Mouse (Mus musculus): Measurements from ENCODE around the gene Spata13. TPM values are rescaled to one million over a fixed set of nuclear protein-coding genes. Genes with fewer than 3 reads are reported as not detected.

The Spata13 gene
- polyA plus RNA-seq, 1 experiment from 2014 or later = 63.2 TPM

- WGBS = 33% methylated on average over 7 of the region's 7 CpGs
- H3K9me3 ChIP-seq (replicated peaks) = no peaks in the 10 kb centered on the region
- peaks cover 54% of the 10 kb centered on the region for H3K4me1 ChIP-seq
- peaks cover 4% of the 10 kb centered on the region; the same call in 1 of the 2 replicates for H3K36me3 ChIP-seq
- no peak overlapping the region for H3K4me3 ChIP-seq
- ATAC-seq (ENCODE audit: low FRiP score) = no peak
- no peaks in the 10 kb centered on the region for H3K27me3 ChIP-seq
- H3K27ac ChIP-seq = peak overlapping the region; percentile 26
- no peak overlapping the region for H3K9ac ChIP-seq
- peak overlapping the region; percentile 32 for H3K4me2 ChIP-seq (replicated peaks)
These were observed 53.4 kb downstream of the Spata13 start for GRCm38 (mm10) chr14:60687241-60687640.

- ATAC-seq (ENCODE audit: low FRiP score) = peak; percentile 65
- peaks cover 6% of the 10 kb centered on the region; the same call in 1 of the 2 replicates for H3K36me3 ChIP-seq
- H3K27ac ChIP-seq = no peak overlapping the region
- no peaks in the 10 kb centered on the region for H3K9me3 ChIP-seq (replicated peaks)
- peaks cover 53% of the 10 kb centered on the region for H3K4me1 ChIP-seq
- no peak overlapping the region for H3K4me3 ChIP-seq
- 26% methylated on average over 7 of the region's 7 CpGs for WGBS
- H3K27me3 ChIP-seq = no peaks in the 10 kb centered on the region
- no peak overlapping the region for H3K4me2 ChIP-seq (replicated peaks)
- no peak overlapping the region for H3K9ac ChIP-seq
These were observed 54.9 kb downstream of the Spata13 start for GRCm38 (mm10) chr14:60688509-60689205.

- Histone ChIP-seq H3K36me3 (peaks cover 6% of the 10 kb centered on the region; the same call in 1 of the 2 replicates), H3K4me2 (replicated peaks) (no peak overlapping the region), H3K4me3 (no peak overlapping the region), H3K27me3 (no peaks in the 10 kb centered on the region), H3K9me3 (replicated peaks) (no peaks in the 10 kb centered on the region), H3K27ac (no peak overlapping the region), H3K4me1 (peaks cover 55% of the 10 kb centered on the region), H3K9ac (no peak overlapping the region)
- ATAC-seq (ENCODE audit: low FRiP score) = no peak
- WGBS = 74% methylated on average over 5 of the region's 5 CpGs
These were observed 56.0 kb downstream of the Spata13 start for GRCm38 (mm10) chr14:60689768-60690167.

GRCm38 (mm10) chr14:60690631-60691030 is 56.8 kb downstream of the Spata13 start:
- Histone ChIP-seq H3K9me3 (replicated peaks) (no peaks in the 10 kb centered on the region), H3K27ac (no peak overlapping the region), H3K9ac (no peak overlapping the region), H3K36me3 (peaks cover 6% of the 10 kb centered on the region; the same call in 1 of the 2 replicates), H3K4me1 (peaks cover 55% of the 10 kb centered on the region), H3K4me2 (replicated peaks) (no peak overlapping the region), H3K4me3 (no peak overlapping the region), H3K27me3 (no peaks in the 10 kb centered on the region)
- ATAC-seq (ENCODE audit: low FRiP score) = no peak
- WGBS = 24% methylated on average over 7 of the region's 7 CpGs

- Histone ChIP-seq H3K4me3 (no peak overlapping the region), H3K4me1 (peaks cover 41% of the 10 kb centered on the region), H3K36me3 (peaks cover 6% of the 10 kb centered on the region; the same call in 1 of the 2 replicates), H3K4me2 (replicated peaks) (no peak overlapping the region), H3K27ac (no peak overlapping the region; the same call in 1 of the 2 replicates), H3K9me3 (replicated peaks) (no peaks in the 10 kb centered on the region), H3K27me3 (no peaks in the 10 kb centered on the region), H3K9ac (no peak overlapping the region)
- WGBS = 61% methylated on average over 11 of the region's 11 CpGs
- no peak for ATAC-seq (ENCODE audit: low FRiP score)
These were observed 59.3 kb downstream of the Spata13 start for GRCm38 (mm10) chr14:60693122-60693536.

- WGBS = 81% methylated on average over 5 of the region's 5 CpGs
- peaks cover 6% of the 10 kb centered on the region; the same call in 1 of the 2 replicates for H3K36me3 ChIP-seq
- no peak overlapping the region for H3K4me3 ChIP-seq
- peaks cover 36% of the 10 kb centered on the region for H3K4me1 ChIP-seq
- no peak overlapping the region for H3K9ac ChIP-seq
- H3K9me3 ChIP-seq (replicated peaks) = no peaks in the 10 kb centered on the region
- no peak for ATAC-seq (ENCODE audit: low FRiP score)
- H3K4me2 ChIP-seq (replicated peaks) = no peak overlapping the region
- H3K27ac ChIP-seq = no peak overlapping the region
- H3K27me3 ChIP-seq = no peaks in the 10 kb centered on the region
These were observed 59.9 kb downstream of the Spata13 start for GRCm38 (mm10) chr14:60693666-60694065.

- 77% methylated on average over 14 of the region's 14 CpGs for WGBS
- no peaks in the 10 kb centered on the region for H3K27me3 ChIP-seq
- no peak overlapping the region for H3K9ac ChIP-seq
- H3K27ac ChIP-seq = 0 out of 2 replicates have a peak overlapping the region, but pooled peaks have one; percentile 18
- no peaks in the 10 kb centered on the region for H3K9me3 ChIP-seq (replicated peaks)
- H3K4me2 ChIP-seq (replicated peaks) = no peak overlapping the region
- no peak overlapping the region for H3K4me3 ChIP-seq
- peaks cover 35% of the 10 kb centered on the region for H3K4me1 ChIP-seq
- peaks cover 6% of the 10 kb centered on the region; the same call in 1 of the 2 replicates for H3K36me3 ChIP-seq
- ATAC-seq (ENCODE audit: low FRiP score) = no peak
These were observed 60.6 kb downstream of the Spata13 start for GRCm38 (mm10) chr14:60694215-60694997.

GRCm38 (mm10) chr14:60697351-60697750 is 63.5 kb downstream of the Spata13 start:
- H3K27me3 ChIP-seq = no peaks in the 10 kb centered on the region
- WGBS = 71% methylated on average over 7 of the region's 8 CpGs

GRCm38 (mm10) chr14:60698980-60699379 is 65.2 kb downstream of the Spata13 start:
- Histone ChIP-seq H3K4me3 (no peak overlapping the region), H3K27ac (no peak overlapping the region), H3K9me3 (replicated peaks) (no peaks in the 10 kb centered on the region), H3K4me2 (replicated peaks) (no peak overlapping the region), H3K9ac (no peak overlapping the region), H3K4me1 (peaks cover 7% of the 10 kb centered on the region), H3K27me3 (no peaks in the 10 kb centered on the region), H3K36me3 (no peaks in the 10 kb centered on the region)
- no peak for ATAC-seq (ENCODE audit: low FRiP score)
- 73% methylated on average over 10 of the region's 10 CpGs for WGBS

More at GRCm38 (mm10) chr14:60697351-60697750, 63.5 kb downstream of the Spata13 start:
- no peak overlapping the region for H3K4me3 ChIP-seq
- no peaks in the 10 kb centered on the region for H3K9me3 ChIP-seq (replicated peaks)
- H3K9ac ChIP-seq = no peak overlapping the region
- H3K27ac ChIP-seq = no peak overlapping the region
- peak; percentile 55; the same call in 1 of the 2 replicates for ATAC-seq (ENCODE audit: low FRiP score)
- H3K4me2 ChIP-seq (replicated peaks) = no peak overlapping the region
- no peaks in the 10 kb centered on the region for H3K36me3 ChIP-seq
- peaks cover 16% of the 10 kb centered on the region for H3K4me1 ChIP-seq

- H3K9ac ChIP-seq = no peak overlapping the region
- 82% methylated on average over 10 of the region's 10 CpGs for WGBS
- no peak overlapping the region for H3K4me3 ChIP-seq
- H3K36me3 ChIP-seq = 0 out of 2 replicates have a peak, but pooled peaks cover 8% of the 10 kb centered on the region
- no peaks in the 10 kb centered on the region for H3K9me3 ChIP-seq (replicated peaks)
- H3K27me3 ChIP-seq = no peaks in the 10 kb centered on the region
- no peak overlapping the region for H3K27ac ChIP-seq
- H3K4me2 ChIP-seq (replicated peaks) = no peak overlapping the region
- ATAC-seq (ENCODE audit: low FRiP score) = no peak
- peaks cover 10% of the 10 kb centered on the region for H3K4me1 ChIP-seq
These were observed 68.8 kb downstream of the Spata13 start for GRCm38 (mm10) chr14:60702377-60703140.

- peaks cover 14% of the 10 kb centered on the region; the same call in 1 of the 2 replicates for H3K36me3 ChIP-seq
- no peak overlapping the region for H3K27ac ChIP-seq
- 78% methylated on average over 6 of the region's 6 CpGs for WGBS
- H3K27me3 ChIP-seq = no peaks in the 10 kb centered on the region
- no peak overlapping the region for H3K9ac ChIP-seq
- no peaks in the 10 kb centered on the region for H3K9me3 ChIP-seq (replicated peaks)
- peaks cover 4% of the 10 kb centered on the region; the same call in 1 of the 2 replicates for H3K4me1 ChIP-seq
- H3K4me3 ChIP-seq = no peak overlapping the region
- ATAC-seq (ENCODE audit: low FRiP score) = no peak
- H3K4me2 ChIP-seq (replicated peaks) = no peak overlapping the region
These were observed 70.7 kb downstream of the Spata13 start for GRCm38 (mm10) chr14:60704510-60704909.

- ATAC-seq (ENCODE audit: low FRiP score) = no peak
- WGBS = 72% methylated on average over 3 of the region's 3 CpGs
These were observed 71.2 kb downstream of the Spata13 start for GRCm38 (mm10) chr14:60704961-60705360.

More at GRCm38 (mm10) chr14:60704961-60705360, 71.2 kb downstream of the Spata13 start:
- Histone ChIP-seq H3K4me1 (peaks cover 4% of the 10 kb centered on the region; the same call in 1 of the 2 replicates), H3K4me3 (no peak overlapping the region), H3K4me2 (replicated peaks) (no peak overlapping the region), H3K9ac (no peak overlapping the region), H3K27me3 (no peaks in the 10 kb centered on the region), H3K36me3 (peaks cover 16% of the 10 kb centered on the region; the same call in 1 of the 2 replicates), H3K27ac (no peak overlapping the region), H3K9me3 (replicated peaks) (no peaks in the 10 kb centered on the region)

Data from hindbrain, embryonic 12.5 days (tissue).